Mouse (Mus musculus): ENCODE results near the gene Kcnh4. TPM values are rescaled to one million over a fixed set of nuclear protein-coding genes. Genes with fewer than 3 reads are reported as not detected.

Gene Kcnh4
- polyA plus RNA-seq, 1 experiment from 2014 or later, result not detected

- no peak overlapping the region for H3K27ac ChIP-seq
- DNase-seq (ENCODE audit: low spot score), result peak; percentile 87
- H3K9me3 ChIP-seq (replicated peaks), result no peaks in the 10 kb centered on the region
- peaks cover 40% of the 10 kb centered on the region for H3K27me3 ChIP-seq (ENCODE audit: low read depth, poor library complexity, severe bottlenecking)
- H3K4me1 ChIP-seq, result peaks cover 20% of the 10 kb centered on the region
- no peak overlapping the region for H3K4me3 ChIP-seq
- WGBS, result 50% methylated on average over 5 of the region's 5 CpGs
- H3K36me3 ChIP-seq, result no peaks in the 10 kb centered on the region
Observed at GRCm38 (mm10) chr11:100694926-100695325, 64.8 kb downstream of the Kcnh4 start.

DNA sequence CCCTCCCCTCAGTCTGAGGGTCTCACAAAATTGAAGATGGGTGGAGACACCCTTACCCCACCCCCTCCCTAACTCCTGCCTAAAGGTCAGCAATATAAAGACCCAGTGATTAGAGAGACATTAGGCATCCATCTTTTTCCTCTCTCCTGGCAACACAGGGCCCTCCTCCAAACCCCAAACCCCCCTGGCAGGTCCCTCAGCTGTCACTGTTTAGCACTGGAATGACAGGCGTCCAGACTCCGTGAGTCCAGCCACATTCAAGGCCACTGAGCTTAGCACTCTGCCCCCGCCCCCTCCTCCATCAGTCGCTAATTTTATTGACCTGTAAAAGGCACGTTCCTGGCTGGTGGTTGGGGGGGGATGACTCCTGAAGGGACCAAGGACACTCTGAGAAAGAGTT lies 66.6 kb downstream of the Kcnh4 start:
- Histone ChIP-seq H3K9me3 (replicated peaks) (no peaks in the 10 kb centered on the region), H3K4me3 (no peak overlapping the region), H3K27ac (no peak overlapping the region), H3K36me3 (no peaks in the 10 kb centered on the region), H3K27me3 (ENCODE audit: low read depth, poor library complexity, severe bottlenecking) (peaks cover 43% of the 10 kb centered on the region), H3K4me1 (peaks cover 20% of the 10 kb centered on the region)
- DNase-seq (ENCODE audit: low spot score), result no peak
- WGBS, result 15% methylated on average over 5 of the region's 5 CpGs

DNA sequence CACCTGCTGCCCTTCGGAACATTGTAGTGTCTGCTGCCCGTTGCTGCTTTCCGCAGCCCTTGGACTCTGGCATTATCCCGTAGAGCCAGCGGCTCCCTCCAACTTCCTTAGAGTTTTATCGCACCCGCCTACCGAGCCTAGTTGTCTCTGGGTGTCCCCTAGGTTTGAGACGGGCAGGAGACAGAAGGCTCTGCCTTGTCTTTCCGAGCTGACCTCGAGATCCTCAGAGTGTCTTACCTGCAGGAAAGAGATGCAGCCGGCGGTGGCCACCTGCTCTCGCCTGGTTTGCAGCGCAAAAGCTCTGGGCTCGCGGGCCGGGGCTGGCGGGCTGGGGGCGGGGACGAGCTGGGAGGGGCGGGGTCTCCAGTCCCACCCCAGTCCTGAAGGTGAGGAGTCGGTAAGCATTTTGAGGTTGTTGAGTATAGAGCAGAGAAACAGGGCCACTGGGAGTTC lies 67.6 kb downstream of the Kcnh4 start, which contains the start of gene Zfp385c:
Gene Zfp385c, minus strand, starts transcription at position 292 of the 453 bp plus-strand sequence.
- peak; percentile 54 for DNase-seq (ENCODE audit: low spot score)
- Histone ChIP-seq H3K9me3 (replicated peaks) (no peaks in the 10 kb centered on the region), H3K27me3 (ENCODE audit: low read depth, poor library complexity, severe bottlenecking) (peaks cover 43% of the 10 kb centered on the region), H3K4me1 (peaks cover 20% of the 10 kb centered on the region), H3K4me3 (peak within 1 kb of the TSS; percentile 45), H3K27ac (no peak within 1 kb of the TSS), H3K36me3 (no peaks in the 10 kb centered on the region)
- WGBS, result 2% methylated on average over 23 of the region's 23 CpGs

DNA sequence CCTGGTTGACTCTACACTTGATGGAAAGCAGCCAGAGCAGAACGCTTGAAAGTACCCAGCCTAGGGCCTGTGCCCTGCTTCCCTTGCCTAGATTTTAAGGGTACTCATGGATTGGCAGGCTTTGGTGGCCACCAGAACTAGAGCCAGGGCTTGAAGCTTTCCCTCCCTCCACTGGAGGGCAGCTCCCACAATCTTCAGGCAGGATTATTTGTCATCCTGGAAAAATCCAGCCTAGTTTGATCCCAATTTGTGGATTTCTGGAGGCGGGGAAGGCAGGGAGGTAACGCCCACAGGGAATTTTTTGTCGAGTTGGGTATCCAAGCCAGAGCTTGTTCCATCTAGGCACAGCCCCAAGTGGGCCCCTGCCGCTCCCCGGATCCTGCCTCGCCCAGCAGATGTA lies 69.4 kb downstream of the Kcnh4 start:
- no peaks in the 10 kb centered on the region for H3K9me3 ChIP-seq (replicated peaks)
- no peak for DNase-seq (ENCODE audit: low spot score)
- no peak overlapping the region for H3K27ac ChIP-seq
- 80% methylated on average over 7 of the region's 7 CpGs for WGBS
- peaks cover 20% of the 10 kb centered on the region for H3K4me1 ChIP-seq
- peaks cover 43% of the 10 kb centered on the region for H3K27me3 ChIP-seq (ENCODE audit: low read depth, poor library complexity, severe bottlenecking)
- no peak overlapping the region for H3K4me3 ChIP-seq
- H3K36me3 ChIP-seq, result no peaks in the 10 kb centered on the region

Other genes starting within 250 kb of the Kcnh4 start
- 260 and 263 TPM in 2 replicates for gene Acly, start 231.9 kb downstream of the Kcnh4 start, polyA plus RNA-seq (2016; fragmentation: Nextera tagmentation; extraction: Ambion mirVana)
- gene Ttc25, start 214.3 kb downstream of the Kcnh4 start, polyA plus RNA-seq (2016; fragmentation: Nextera tagmentation; extraction: Ambion mirVana), result 1.1 and 1.2 TPM in 2 replicates
- 13.1 and 23.0 TPM in 2 replicates for gene Cnp, start 185.0 kb downstream of the Kcnh4 start, polyA plus RNA-seq (2016; fragmentation: Nextera tagmentation; extraction: Ambion mirVana)
- gene Nkiras2, start 140.7 kb downstream of the Kcnh4 start, polyA plus RNA-seq (2016; fragmentation: Nextera tagmentation; extraction: Ambion mirVana), result 86.2 and 95.5 TPM in 2 replicates
- 256 and 281 TPM in 2 replicates for gene Dnajc7, start 139.8 kb downstream of the Kcnh4 start, polyA plus RNA-seq (2016; fragmentation: Nextera tagmentation; extraction: Ambion mirVana)
- gene Zfp385c, start 67.5 kb downstream of the Kcnh4 start, polyA plus RNA-seq (2016; fragmentation: Nextera tagmentation; extraction: Ambion mirVana), result 0.15 and 0.16 TPM in 2 replicates
- 3.1 and 4.4 TPM in 2 replicates for gene Dhx58, start 55.7 kb downstream of the Kcnh4 start, polyA plus RNA-seq (2016; fragmentation: Nextera tagmentation; extraction: Ambion mirVana)
- 77.2 and 87.7 TPM in 2 replicates for gene Kat2a, start 47.5 kb downstream of the Kcnh4 start, polyA plus RNA-seq (2016; fragmentation: Nextera tagmentation; extraction: Ambion mirVana)
- 0.31 and 0.56 TPM in 2 replicates for gene Hspb9, start 46.1 kb downstream of the Kcnh4 start, polyA plus RNA-seq (2016; fragmentation: Nextera tagmentation; extraction: Ambion mirVana)
- gene Rab5c, start 21.7 kb downstream of the Kcnh4 start, polyA plus RNA-seq (2016; fragmentation: Nextera tagmentation; extraction: Ambion mirVana), result 13.1 and 16.8 TPM in 2 replicates
- not detected in 2 replicates for gene Hcrt, start 3.0 kb upstream of the Kcnh4 start, polyA plus RNA-seq (2016; fragmentation: Nextera tagmentation; extraction: Ambion mirVana)
- 3.5 and 4.3 TPM in 2 replicates for gene Ghdc, start 11.0 kb upstream of the Kcnh4 start, polyA plus RNA-seq (2016; fragmentation: Nextera tagmentation; extraction: Ambion mirVana)
- gene Stat5b, start 90.8 kb upstream of the Kcnh4 start, polyA plus RNA-seq (2016; fragmentation: Nextera tagmentation; extraction: Ambion mirVana), result 15.4 and 15.6 TPM in 2 replicates
- gene Stat5a, start 99.4 kb upstream of the Kcnh4 start, polyA plus RNA-seq (2016; fragmentation: Nextera tagmentation; extraction: Ambion mirVana), result 2.1 and 2.7 TPM in 2 replicates
- 20.7 and 30.2 TPM in 2 replicates for gene Stat3, start 179.6 kb upstream of the Kcnh4 start, polyA plus RNA-seq (2016; fragmentation: Nextera tagmentation; extraction: Ambion mirVana)
- gene Cavin1, start 210.9 kb upstream of the Kcnh4 start, polyA plus RNA-seq (2016; fragmentation: Nextera tagmentation; extraction: Ambion mirVana), result 21.9 and 24.6 TPM in 2 replicates
- 28.1 and 30.2 TPM in 2 replicates for gene Atp6v0a1, start 249.5 kb upstream of the Kcnh4 start, polyA plus RNA-seq (2016; fragmentation: Nextera tagmentation; extraction: Ambion mirVana)